Mouse (Mus musculus) heart, postnatal 4 days (tissue): ENCODE measurements at regions not wholly inside any gene's neighbourhood (a gene's known extent, or its start where the extent isn't known, plus 50 kb on each side); places are given as distances from the start of the nearest gene placed in this dataset.
A peak's percentile ranks its signal among the peaks of the same experiment; 100 is the strongest.
"Not testable (repeated sequence)": the region's sequence is repeated elsewhere in the genome, so short reads cannot be mapped to it uniquely, and the experiment has no call there.

ENCODE experiments used
- DNase-seq: peaks from one replicate; pipeline ENCODE4 v3.0.0; 2021

GRCm38 (mm10) chrX:103129347-103129746 is 57.1 kb downstream of the Nap1l2 start:
- DNase-seq = not testable (repeated sequence)

GRCm38 (mm10) chrX:103109181-103109580 is 77.3 kb downstream of the Nap1l2 start:
- DNase-seq = peak; percentile 7

GRCm38 (mm10) chrX:103067730-103068621 is 118.5 kb downstream of the Nap1l2 start:
- not testable (repeated sequence) for DNase-seq

GRCm38 (mm10) chrX:103067107-103067506 is 119.3 kb downstream of the Nap1l2 start:
- not testable (repeated sequence) for DNase-seq

- DNase-seq = peak; percentile 5
These were observed 98.3 kb downstream of the 1700018G05Rik start for GRCm38 (mm10) chrX:103026256-103027028.

GRCm38 (mm10) chrX:103025495-103025894 is 97.3 kb downstream of the 1700018G05Rik start:
- DNase-seq = not testable (repeated sequence)

DNA sequence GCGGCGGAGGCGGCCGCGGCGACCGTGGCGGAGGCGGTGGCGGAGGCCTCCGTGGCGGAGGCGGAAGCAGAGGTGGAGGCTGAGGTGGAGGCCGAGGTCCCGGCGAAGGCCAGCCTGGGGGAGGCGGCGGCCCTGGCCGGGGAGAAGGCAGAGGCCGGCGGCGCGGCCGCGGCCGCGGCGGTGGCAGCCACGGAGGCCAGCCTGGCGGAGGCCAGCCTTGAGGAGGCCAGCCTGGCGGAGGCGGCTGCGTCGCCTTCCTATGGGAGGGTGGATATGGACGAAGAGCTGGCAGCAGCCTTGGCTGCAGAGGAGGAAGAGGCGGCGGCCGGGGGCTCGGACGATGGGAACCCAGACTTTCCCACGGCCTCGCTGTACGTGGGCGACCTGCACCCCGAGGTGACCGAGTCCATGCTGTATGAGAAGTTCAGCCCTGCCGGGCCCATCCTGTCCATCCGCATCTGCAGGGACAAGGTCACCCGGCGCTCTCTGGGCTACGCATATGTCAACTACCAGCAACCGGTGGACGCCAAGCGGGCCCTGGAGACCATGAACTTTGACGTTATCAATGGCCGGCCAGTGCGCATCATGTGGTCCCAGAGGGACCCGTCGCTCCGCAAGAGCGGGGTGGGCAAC is 85.4 kb downstream of the 1700018G05Rik start:
- not testable (repeated sequence) for DNase-seq

GRCm38 (mm10) chrX:103012298-103013243 is 84.4 kb downstream of the 1700018G05Rik start:
- not testable (repeated sequence) for DNase-seq

DNA sequence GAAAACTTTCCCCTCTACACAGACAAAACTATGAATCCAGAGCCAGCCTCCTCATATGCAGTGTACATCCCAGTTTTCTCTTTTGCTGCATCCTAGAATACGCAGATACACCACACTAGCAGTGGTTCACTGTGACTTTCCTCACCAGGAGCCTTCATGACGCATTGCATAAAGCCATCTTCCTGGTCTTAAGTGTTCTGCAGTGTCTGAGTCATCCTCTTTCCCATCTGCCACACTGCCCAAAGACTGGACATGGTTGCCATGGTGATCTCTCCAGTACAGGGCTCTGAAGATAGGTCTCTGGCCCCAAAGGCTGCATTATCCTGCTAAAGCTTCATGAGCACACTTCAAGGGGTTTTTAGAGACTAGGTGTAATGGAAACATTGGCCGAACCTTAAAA is 65.8 kb downstream of the 1700018G05Rik start:
- DNase-seq = not testable (repeated sequence)
